Mouse (Mus musculus) cerebellum, postnatal 36 days (tissue): ENCODE measurements around the gene Lcn6.
"Not testable (repeated sequence)": the region's sequence is repeated elsewhere in the genome, so short reads cannot be mapped to it uniquely, and the experiment has no call there.

Experiments
- DNase-seq, 2 experiments: peaks; one replicate each; pipeline ENCODE4 v3.0.0; 2021 to 2022; ENCODE audit warnings: mixed read lengths in 2 of 2

Gene Lcn6

DNA sequence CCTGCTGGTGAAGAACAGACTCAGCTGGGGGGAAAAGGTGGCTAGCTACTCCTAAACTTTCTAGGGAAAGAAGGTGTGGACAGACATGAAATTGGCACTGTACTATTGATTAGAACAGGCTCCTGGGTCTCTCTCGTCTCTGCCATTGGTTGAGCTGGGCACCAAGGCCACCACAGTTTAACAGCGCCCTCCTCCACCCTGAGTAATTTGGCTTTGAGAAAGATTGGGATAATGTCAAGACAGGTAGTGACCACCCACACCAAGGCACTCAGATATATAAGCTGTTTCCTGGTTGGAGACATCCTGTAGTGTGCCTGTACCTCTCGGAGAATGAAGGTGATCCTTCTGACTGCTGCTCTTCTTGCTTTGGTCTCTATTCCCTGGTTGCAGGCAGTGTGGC lies at the start of gene Lcn6:
TSS of gene Lcn6 (plus strand) at position 301 of the 400 bp plus-strand sequence.
- DNase-seq: no peak

GRCm38 (mm10) chr2:25627811-25628210 lies 48.8 kb upstream of the Lcn6 start, which contains the start of gene Fcna:
TSS of gene Fcna (minus strand) at chr2:25628030.
- no peak for DNase-seq

GRCm38 (mm10) chr2:25628738-25629137 lies 47.8 kb upstream of the Lcn6 start:
- no peak for DNase-seq

DNA sequence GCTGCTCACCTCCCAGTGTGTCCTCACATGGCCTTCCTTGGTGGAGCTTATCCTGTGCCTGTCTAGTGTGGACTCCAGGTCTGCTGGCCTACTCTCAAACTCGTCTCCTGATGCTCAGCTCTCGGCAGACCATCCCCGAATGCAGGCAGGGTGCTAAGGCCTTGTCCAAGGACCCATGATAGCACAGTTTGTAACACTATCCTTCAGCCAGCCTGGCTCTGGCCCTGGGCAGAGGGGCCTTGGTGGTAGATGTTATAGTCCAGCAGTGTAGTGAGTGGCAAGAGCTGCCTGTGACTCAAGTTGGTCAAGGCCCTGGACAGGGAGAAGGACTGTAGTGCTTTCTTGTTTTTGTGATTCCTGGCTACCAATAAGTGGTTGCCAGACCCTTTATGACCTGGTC lies 43.0 kb upstream of the Lcn6 start:
- no peak for DNase-seq

DNA sequence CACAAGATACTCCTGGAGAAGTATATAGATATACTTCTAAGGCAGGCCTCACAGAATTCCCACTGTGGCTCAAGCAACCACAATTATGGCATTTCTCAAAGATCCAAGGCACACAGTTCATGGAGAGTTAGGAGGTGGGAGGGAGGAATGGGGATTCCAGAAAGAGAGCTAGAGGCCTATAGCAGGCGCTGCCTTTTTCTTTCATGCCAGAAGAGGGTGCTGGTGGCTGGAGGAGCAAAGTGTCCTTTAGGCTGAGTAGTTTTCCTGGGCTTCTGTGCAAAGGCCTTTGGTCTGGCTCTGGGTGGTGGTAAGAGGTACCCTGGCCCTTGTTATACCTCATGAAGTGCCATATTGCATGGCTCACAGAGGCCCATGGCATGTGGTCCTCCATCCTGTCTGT lies 42.5 kb upstream of the Lcn6 start:
- DNase-seq: no peak

GRCm38 (mm10) chr2:25639890-25640289 lies 36.7 kb upstream of the Lcn6 start:
- peak in 1 of 2 experiments; percentile 20 for DNase-seq

GRCm38 (mm10) chr2:25652902-25653301 lies 23.7 kb upstream of the Lcn6 start, which contains the start of gene Lcn8:
TSS of gene Lcn8 (plus strand) at chr2:25653120.
- no peak for DNase-seq

GRCm38 (mm10) chr2:25654502-25654901 lies 22.1 kb upstream of the Lcn6 start:
- no peak for DNase-seq

GRCm38 (mm10) chr2:25656691-25657090 lies 19.9 kb upstream of the Lcn6 start:
- peak; percentile 16 to 18 for DNase-seq

GRCm38 (mm10) chr2:25657246-25657645 lies 19.3 kb upstream of the Lcn6 start:
- DNase-seq: peak; percentile 51 to 53

DNA sequence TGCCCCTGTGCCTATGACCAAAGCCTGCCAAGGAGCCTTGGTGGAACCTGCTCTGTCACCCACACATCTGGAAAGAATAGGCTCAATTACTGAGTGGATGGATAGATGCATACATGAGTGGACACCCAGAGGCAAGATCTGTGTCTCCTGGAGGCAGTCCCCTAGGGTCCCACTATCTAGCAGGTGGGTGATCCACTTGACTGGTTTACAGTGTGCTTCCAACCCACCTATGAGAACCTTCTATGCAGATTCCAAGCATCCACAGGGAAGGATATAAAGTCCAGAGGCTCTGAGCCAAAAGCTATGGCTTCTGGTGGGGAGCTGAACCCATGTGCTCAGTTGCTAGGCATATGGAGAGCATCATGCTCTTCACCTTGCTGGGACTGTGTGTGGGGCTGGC lies 18.9 kb upstream of the Lcn6 start, which contains the start of gene Lcn5:
TSS of gene Lcn5 (plus strand) at position 301 of the 400 bp plus-strand sequence.
- DNase-seq: no peak

DNA sequence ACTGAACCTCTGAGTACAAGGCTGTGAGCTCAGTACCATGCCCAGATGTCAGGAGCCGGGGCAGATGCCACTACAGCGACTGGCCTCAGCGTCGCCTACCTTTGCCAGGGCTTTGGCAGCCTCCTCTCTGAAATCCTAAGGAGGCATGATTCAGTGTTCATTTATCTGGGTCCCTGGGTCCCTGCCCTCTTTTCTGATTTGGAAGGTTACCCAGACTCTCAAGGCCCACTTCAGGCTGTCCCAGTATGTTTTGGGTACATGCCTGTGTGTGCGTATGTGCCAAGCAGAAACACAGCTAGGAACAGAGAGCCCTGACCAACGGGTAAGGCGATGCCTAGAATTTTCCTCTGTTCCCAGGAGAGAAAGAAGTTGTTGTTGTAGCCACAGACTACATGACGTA lies 16.3 kb upstream of the Lcn6 start:
- no peak for DNase-seq

DNA sequence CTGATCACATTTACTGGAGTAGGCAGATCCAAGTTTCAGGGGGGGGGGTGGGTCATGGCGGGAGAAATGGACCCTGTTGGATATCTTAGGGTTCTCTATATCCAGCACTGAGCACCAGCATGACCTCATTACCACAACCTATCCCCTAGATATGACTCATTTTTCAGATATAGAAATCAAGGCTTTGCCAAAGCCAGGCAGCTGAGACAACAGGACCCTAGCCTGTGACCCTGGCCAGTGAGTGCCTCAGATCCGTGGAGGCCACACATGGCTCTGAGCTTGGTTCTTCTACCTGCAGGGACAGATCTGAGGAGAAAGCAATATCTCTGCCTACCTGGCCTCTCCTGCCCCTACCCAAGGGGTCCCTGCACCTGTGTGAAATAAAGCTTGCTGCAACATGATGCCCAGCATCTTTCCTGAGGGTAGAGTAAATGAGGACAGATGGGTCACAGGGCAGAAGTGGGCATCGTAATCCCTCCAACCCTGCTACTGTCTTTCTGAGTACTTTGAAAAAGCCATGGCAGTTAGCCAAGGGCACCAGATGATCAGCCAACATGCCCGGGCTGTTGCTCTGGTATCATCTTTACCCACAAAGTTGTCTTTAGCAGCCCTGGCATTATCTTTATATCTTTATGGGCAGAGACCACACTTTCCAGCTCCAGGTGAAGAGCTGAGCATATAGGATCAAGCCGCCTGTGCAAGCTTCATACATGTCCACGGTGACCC lies 15.2 kb upstream of the Lcn6 start:
- DNase-seq: peak in 1 of 2 experiments; percentile 13

GRCm38 (mm10) chr2:25663511-25663910 lies 13.1 kb upstream of the Lcn6 start:
- peak; percentile 50 to 51 for DNase-seq

- no peak for DNase-seq
These were observed 12.5 kb upstream of the Lcn6 start for GRCm38 (mm10) chr2:25664125-25664524.

- no peak for DNase-seq
These were observed 10.1 kb upstream of the Lcn6 start for GRCm38 (mm10) chr2:25666516-25666915.

DNA sequence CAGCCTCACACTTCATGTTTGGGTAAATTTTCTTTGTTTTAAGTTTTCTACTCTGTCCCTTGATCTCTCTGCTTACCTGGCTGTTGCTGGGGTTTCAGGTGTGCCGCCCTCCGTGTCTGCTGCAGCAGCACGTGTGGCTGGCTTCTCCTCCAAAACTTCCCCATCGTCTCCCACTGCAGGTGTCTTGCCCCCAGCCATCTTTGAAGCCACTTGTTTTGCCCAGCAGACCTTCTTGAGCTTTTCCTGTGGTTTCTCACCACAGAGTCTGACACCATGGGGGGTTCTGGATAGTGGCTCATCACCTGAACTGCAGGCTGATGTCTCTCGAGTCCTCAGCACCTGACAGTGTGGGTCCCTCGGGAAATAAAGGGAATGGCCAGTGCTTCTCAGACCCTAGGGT lies 3.0 kb downstream of the Lcn6 start:
- no peak for DNase-seq

DNA sequence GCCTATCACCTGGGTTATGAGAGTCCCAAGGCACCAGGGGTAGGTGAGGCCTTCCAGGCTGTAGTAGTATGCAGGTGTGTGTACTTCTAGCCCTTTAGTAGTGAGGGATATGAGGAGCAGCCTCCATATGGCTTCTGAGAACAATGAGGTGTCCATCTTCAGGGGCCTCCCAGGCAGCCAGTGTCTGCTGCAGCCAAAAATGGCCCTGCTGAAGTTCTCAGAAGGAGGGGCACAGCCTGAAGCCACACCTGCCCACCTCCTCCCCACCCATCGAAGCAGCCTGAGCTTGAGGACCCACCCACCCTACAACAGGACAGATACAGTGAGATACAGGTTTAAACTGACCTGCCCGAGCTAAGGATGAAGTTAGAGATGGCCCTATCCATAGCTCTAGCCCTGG lies 5.8 kb downstream of the Lcn6 start, which contains the start of gene Lcn10:
TSS of gene Lcn10 (plus strand) at position 301 of the 400 bp plus-strand sequence.
- DNase-seq: no peak

- DNase-seq: no peak
These were observed 10.4 kb downstream of the Lcn6 start for GRCm38 (mm10) chr2:25686941-25687340.

DNA sequence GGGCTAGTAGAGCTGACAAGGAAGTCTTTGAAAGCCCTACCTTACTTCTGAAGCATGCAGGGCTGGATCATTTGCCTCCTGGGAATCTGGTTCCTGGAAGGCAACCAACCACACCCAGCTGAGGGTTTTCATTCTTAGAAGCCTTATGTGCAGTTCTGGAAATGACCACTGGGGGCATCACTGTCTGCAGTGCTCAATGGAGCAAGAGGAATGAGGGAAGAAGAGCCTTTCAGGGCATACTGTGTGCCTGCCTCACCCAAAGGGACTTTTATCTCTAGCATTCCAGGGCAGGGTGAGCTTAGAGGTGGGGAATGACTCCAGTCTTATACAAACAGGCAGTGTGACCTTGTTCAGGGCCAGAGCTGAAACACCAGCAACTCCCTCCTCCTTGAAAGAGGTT lies 18.0 kb downstream of the Lcn6 start:
- peak; percentile 57 to 66 for DNase-seq

DNA sequence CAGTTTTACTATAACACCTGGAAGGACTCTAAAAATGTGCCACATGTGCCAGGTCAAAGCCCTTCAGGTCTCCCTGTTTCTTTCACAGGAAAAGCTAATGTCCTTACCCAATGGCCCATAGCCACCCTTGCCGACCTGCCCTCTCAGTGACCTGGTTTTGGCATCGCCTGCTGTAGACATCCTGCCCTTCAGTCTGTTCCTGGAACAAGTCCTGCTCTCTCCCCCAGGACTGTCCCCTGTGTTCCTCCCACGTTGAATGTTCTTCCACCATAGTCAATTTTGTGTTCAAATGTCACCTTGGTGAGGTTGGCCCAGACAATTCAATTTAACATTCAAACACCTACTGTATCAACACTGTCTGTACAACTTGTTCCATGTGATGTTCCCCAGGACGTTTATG lies 20.4 kb downstream of the Lcn6 start:
- no peak for DNase-seq

DNA sequence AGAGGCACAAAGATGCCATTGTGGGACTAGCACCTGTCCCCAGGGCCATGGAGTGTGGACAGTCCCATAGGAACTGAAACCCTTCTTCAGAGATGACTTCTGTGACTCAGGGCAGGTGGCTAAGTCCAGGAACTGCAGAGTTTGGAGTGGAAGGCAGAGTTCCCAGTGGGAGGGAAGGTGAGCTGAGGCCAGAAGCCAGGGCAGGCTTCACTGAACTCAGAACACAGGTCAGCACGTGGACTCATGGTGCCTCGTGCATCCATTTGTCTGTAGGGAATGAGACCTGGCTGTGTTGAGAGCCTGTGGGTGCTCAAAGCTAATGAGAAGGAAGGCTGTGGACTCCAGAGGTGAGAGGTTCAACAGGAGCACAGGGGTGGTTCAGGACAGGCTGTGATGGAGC lies 22.1 kb downstream of the Lcn6 start:
- no peak for DNase-seq

GRCm38 (mm10) chr2:25699743-25700142 lies 23.2 kb downstream of the Lcn6 start, which contains the start of gene Obp2a:
TSS of gene Obp2a (plus strand) at chr2:25700043.
- not testable (repeated sequence) for DNase-seq

- DNase-seq: no peak
These were observed 24.4 kb downstream of the Lcn6 start for GRCm38 (mm10) chr2:25701001-25701400.

- no peak for DNase-seq
These were observed 27.1 kb downstream of the Lcn6 start for GRCm38 (mm10) chr2:25703706-25704105.
